Mouse (Mus musculus) limb, embryonic 14.5 days (tissue): ENCODE results near the gene Gm17655. TPM values are rescaled to one million over a fixed set of nuclear protein-coding genes. Genes with fewer than 3 reads are reported as not detected.

Source experiments
- ATAC-seq: fragments of 200-750 bp; cut with Nextera tagmentation; 2 replicates; pipeline ENCODE4 v1.8.0; 2017; ENCODE audit warnings: low read depth, moderate number of reproducible peaks, moderate TSS enrichment; ENCODE audit not compliant: low FRiP score
- DNase-seq: peaks from one replicate; pipeline ENCODE4 v3.0.0-alpha.2; 2015; ENCODE audit warnings: low spot score
- H3K27ac ChIP-seq: fragments of 300-500 bp; sonication (generic); replicated peaks from 2 replicates; pipeline ENCODE4 v1.5.1; 2014; ENCODE audit warnings: low read depth, mild to moderate bottlenecking, low read length, moderate library complexity, mixed read lengths
- H3K27me3 ChIP-seq: fragments of 300-500 bp; sonication (generic); 2 replicates; pipeline ENCODE4 v1.6.1; 2014; ENCODE audit warnings: low read length, mixed read lengths; ENCODE audit not compliant: control insufficient read depth, insufficient read depth
- H3K36me3 ChIP-seq: fragments of 300-500 bp; sonication (generic); 2 replicates; pipeline ENCODE4 v1.6.1; 2014; ENCODE audit warnings: mild to moderate bottlenecking, low read length, moderate library complexity, mixed read lengths; ENCODE audit not compliant: control insufficient read depth, insufficient read depth
- H3K4me1 ChIP-seq: fragments of 300-500 bp; sonication (generic); 2 replicates; pipeline ENCODE4 v1.6.1; 2014; ENCODE audit warnings: antibody characterized with exemption, low read length, mixed read lengths; ENCODE audit not compliant: control insufficient read depth, insufficient read depth
- H3K4me2 ChIP-seq: fragments of 300-500 bp; sonication (generic); replicated peaks from 2 replicates; pipeline ENCODE4 v1.6.1; 2014; ENCODE audit warnings: low read depth, mild to moderate bottlenecking, low read length, moderate library complexity; ENCODE audit not compliant: severe bottlenecking
- H3K4me3 ChIP-seq: fragments of 300-500 bp; sonication (generic); replicated peaks from 2 replicates; pipeline ENCODE4 v1.5.1; 2014; ENCODE audit warnings: low read length
- H3K9ac ChIP-seq: fragments of 300-500 bp; sonication (generic); 2 replicates; pipeline ENCODE4 v1.6.1; 2014; ENCODE audit warnings: mild to moderate bottlenecking, low read depth, low read length, moderate library complexity; ENCODE audit not compliant: severe bottlenecking
- H3K9me3 ChIP-seq: fragments of 300-500 bp; sonication (generic); 2 replicates; pipeline ENCODE4 v1.6.1; 2016; ENCODE audit warnings: low read length; ENCODE audit not compliant: control insufficient read depth
- POLR2A ChIP-seq: fragments of 200-500 bp; IDR thresholded peaks from 2 replicates; pipeline ENCODE4 v1.8.0; 2012; ENCODE audit warnings: inconsistent platforms, mild to moderate bottlenecking, moderate library complexity, borderline replicate concordance; ENCODE audit not compliant: insufficient read depth, insufficient read length; ENCODE audit errors: extremely low read depth
- WGBS: fragments of 180-500 bp; shearing (Covaris S2); extraction: QIAGEN DNeasy Blood & Tissue Kit; methylation state at CpG from one replicate; pipeline ENCODE4 v1.1.7; 2014; 5-methylcytosine and 5-hydroxymethylcytosine counted together
- polyA plus RNA-seq, 2 experiments: library from polyadenylated mRNA; depleted of rRNA in 1 of 2; stranded (reverse) in 1 of 2; unstranded in 1 of 2; fragments of >200 nt; fragmentation: Nextera tagmentation in 1 of 2; extraction: Ambion mirVana in 1 of 2; gene quantifications; 2 replicates each; pipeline versions ENCODE4 v1.2.1 to v1.2.3; 2012 to 2014

Gm17655 gene
- polyA plus RNA-seq, 2 experiments, result 0.93 to 3.1 TPM

DNA sequence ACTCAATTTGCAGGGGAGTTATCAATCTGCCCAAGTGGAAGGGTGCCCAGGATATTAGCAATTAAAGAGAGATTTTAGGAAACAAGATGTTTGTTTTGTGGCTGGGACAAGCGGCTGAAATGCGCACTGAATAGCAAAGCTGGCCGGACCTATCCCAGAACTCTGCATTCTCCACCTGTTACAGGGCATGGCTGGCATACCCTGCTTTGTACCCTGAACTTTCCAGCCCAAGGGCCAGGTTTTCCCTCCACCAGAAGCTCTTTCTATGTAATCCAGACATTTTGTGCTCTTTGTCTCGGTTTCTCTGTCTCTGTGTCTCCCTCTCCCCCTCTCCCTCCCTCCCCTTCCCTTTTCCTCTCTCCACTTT is 22.5 kb upstream of the Gm17655 start:
- no peaks in the 10 kb centered on the region for H3K27me3 ChIP-seq
- H3K9ac ChIP-seq, result 0 out of 2 replicates have a peak overlapping the region, but pooled peaks have one; percentile 59
- H3K4me3 ChIP-seq, result peak overlapping the region; percentile 43
- peak overlapping the region; percentile 69 for H3K4me2 ChIP-seq
- H3K4me1 ChIP-seq, result no peaks in the 10 kb centered on the region; the same call in 1 of the 2 replicates
- no peak overlapping the region for H3K27ac ChIP-seq
- DNase-seq (no peak), ATAC-seq (no peak)
- no peaks in the 10 kb centered on the region for H3K9me3 ChIP-seq
- 7% methylated on average over 4 of the region's 4 CpGs for WGBS
- no peak for TF ChIP-seq POLR2A
- H3K36me3 ChIP-seq, result no peaks in the 10 kb centered on the region

DNA sequence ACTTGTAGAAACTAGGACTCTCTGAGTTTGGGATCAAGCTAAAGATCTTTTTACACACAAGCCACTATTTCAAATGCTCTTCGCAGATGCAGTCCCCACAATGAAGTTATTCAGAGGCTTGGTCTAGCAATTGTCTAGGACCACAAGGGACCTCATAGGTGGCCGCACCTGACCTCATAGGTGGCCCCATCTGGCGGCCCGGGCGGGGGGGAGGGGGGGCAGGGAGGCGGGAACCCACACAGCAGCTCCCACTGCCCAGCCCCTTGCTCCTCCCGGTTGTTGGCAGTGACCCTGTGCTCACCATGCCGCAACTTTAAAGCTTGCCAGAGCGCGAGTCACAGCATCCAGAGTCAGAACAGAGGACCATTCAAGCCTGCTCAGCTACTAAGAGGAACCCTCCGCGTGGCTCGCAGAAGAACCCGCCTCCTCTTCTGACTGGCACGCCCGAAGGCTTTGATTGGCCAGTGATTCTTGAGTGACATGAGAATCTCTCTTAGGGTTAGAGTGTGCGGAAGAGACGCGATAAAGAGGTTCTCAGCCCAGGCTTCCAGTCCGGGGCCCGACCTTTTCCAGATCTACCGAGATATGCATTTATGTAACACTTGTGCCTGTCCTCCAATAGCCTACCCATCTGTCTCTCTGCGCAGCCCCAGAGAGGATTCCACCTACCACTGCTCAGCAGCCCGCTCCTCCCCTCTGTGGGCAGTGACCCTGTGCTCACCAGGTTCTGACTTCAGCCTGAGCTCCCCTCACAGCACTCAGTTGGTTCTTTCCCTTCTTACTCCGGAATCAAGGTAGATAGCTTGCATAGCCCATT is 21.9 kb upstream of the Gm17655 start, which contains the start of gene Gm35315:
TSS of gene Gm35315 (minus strand) at position 391 of the 817 bp plus-strand sequence.
- Histone ChIP-seq H3K36me3 (no peaks in the 10 kb centered on the region), H3K9me3 (no peaks in the 10 kb centered on the region), H3K9ac (peak within 1 kb of the TSS; percentile 59), H3K27me3 (no peaks in the 10 kb centered on the region), H3K4me2 (peak within 1 kb of the TSS; percentile 69), H3K4me1 (no peaks in the 10 kb centered on the region; the same call in 1 of the 2 replicates), H3K4me3 (peak within 1 kb of the TSS; percentile 43), H3K27ac (no peak within 1 kb of the TSS)
- DNase-seq (peak; percentile 92), ATAC-seq (peak; percentile 95)
- WGBS, result 1% methylated on average over 25 of the region's 25 CpGs
- peak; percentile 31; the same call in 1 of the 2 replicates for TF ChIP-seq POLR2A

DNA sequence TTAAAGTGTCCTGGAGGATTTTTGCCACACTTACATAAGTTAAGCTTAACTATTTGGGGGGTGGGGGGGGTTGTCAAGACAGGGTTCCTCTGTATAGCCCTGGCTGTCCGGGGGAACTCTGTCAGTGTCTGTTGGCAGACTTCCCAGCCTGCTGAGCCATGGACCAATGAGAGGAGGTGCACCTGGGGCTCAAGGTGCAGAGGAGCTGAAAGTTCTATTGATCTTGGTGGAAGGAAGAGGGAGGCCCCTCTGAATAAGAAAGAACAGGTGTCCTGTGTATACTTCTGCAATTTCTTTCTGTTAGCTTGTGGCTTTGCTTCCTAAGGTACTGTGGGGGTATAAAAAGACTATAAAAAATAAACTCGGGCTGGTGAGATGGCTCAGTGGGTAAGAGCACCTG is 19.2 kb upstream of the Gm17655 start:
- DNase-seq (no peak), ATAC-seq (no peak)
- Histone ChIP-seq H3K4me2 (no peak overlapping the region), H3K9ac (no peak overlapping the region), H3K4me1 (no peaks in the 10 kb centered on the region; the same call in 1 of the 2 replicates), H3K4me3 (no peak overlapping the region), H3K27me3 (no peaks in the 10 kb centered on the region), H3K9me3 (no peaks in the 10 kb centered on the region), H3K27ac (no peak overlapping the region), H3K36me3 (no peaks in the 10 kb centered on the region)
- TF ChIP-seq POLR2A, result no peak
- 45% methylated on average over 2 of the region's 2 CpGs for WGBS

DNA sequence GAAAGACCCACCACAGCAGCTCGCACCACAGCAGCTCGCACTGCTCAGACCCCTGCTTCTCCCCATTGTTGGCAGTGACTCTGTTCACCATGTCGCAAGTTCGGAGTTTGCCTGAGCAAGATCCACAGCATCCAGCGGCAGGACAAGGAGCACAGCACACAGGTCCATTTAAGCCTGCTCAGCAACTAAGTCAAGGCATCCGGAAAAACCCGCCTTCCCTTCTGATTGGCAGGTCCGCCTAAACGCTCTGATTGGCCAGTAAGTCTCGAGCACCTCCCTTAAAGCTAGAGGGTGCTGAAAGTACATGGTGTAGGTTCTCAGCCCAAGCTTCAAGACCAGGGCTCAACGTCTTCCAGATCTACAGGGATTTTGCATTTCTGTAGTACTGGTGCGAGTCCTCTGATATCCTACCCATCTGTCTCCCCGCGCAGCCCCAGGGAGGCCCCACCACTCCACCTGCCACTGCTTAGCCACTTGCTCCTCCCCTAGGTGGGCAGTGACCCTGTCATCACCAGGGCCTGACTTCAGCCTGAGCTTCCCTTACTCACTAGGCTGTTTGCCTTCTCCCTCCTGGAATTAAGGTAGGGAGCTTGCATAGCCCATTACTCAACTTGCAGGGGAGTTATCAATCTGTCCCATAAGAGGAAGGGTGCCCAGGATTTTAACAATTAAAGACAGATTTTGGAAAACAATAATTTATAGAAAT is 14.0 kb upstream of the Gm17655 start:
- H3K27me3 ChIP-seq, result no peaks in the 10 kb centered on the region
- no peak overlapping the region for H3K4me3 ChIP-seq
- H3K4me2 ChIP-seq, result no peak overlapping the region
- no peaks in the 10 kb centered on the region for H3K36me3 ChIP-seq
- no peak for TF ChIP-seq POLR2A
- ATAC-seq (no peak), DNase-seq (no peak)
- H3K4me1 ChIP-seq, result no peaks in the 10 kb centered on the region
- 31% methylated on average over 14 of the region's 14 CpGs for WGBS
- H3K9ac ChIP-seq, result no peak overlapping the region
- no peak overlapping the region for H3K27ac ChIP-seq
- H3K9me3 ChIP-seq, result no peaks in the 10 kb centered on the region

DNA sequence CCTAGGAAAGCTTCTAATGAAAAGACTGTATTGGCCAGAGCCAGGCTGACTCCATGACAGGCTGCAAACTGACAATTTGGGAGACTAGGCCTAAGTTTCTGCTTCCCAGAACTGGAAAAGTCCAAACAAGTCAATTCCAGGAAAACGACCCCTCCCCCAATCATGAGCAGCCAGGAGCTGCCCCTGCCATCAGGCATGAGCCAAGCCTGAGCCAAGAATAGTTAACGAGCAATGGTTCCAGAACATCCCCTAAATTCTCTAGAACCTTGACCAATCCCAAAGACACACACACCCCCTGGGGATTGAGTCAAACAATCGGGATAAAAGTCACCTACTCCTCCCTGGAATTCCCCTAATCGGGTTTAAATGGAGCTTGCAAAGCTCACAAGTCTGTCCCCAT is 10.6 kb upstream of the Gm17655 start:
- peaks cover 17% of the 10 kb centered on the region; the same call in 1 of the 2 replicates for H3K9me3 ChIP-seq

More for the DNA sequence above, 10.6 kb upstream of the Gm17655 start:
- TF ChIP-seq POLR2A, result no peak
- ATAC-seq (no peak), DNase-seq (no peak)
- no peaks in the 10 kb centered on the region for H3K4me1 ChIP-seq
- no peak overlapping the region for H3K4me2 ChIP-seq
- H3K27me3 ChIP-seq, result no peaks in the 10 kb centered on the region
- H3K27ac ChIP-seq, result no peak overlapping the region
- H3K36me3 ChIP-seq, result 0 out of 2 replicates have a peak, but pooled peaks cover 3% of the 10 kb centered on the region
- 79% methylated on average over 4 of the region's 4 CpGs for WGBS
- H3K4me3 ChIP-seq, result no peak overlapping the region
- H3K9ac ChIP-seq, result no peak overlapping the region
